ENCODE assay signal across 12 mouse cellular contexts in genomic region chr16:24542864-24543263, GRCm38 (mm10).
DNase-seq lines count a peak whose midpoint lies in the region; ATAC-seq and TF ChIP-seq lines count a peak whose summit lies in the region.
"Had no signal": no experiment of that assay in that cellular context is flagged by ENCODE, and none has a peak within 500 bp of the region (broad histone marks: within the 10 kb centered on the region; RNA-seq: fewer than 3 reads in every experiment).

No protein-coding gene starts in this region.

- H3K9ac ChIP-seq in forebrain, embryonic 13.5 days = no peak overlapping the region
- no peak overlapping the region for H3K9ac ChIP-seq in forebrain, embryonic 12.5 days
- no peak overlapping the region for H3K9ac ChIP-seq in midbrain, postnatal 0 days (replicated peaks; ENCODE audit: low read length, poor library complexity, severe bottlenecking)
- no peak overlapping the region for H3K9ac ChIP-seq in midbrain, embryonic 13.5 days (replicated peaks)
- H3K9ac ChIP-seq: heart, embryonic 12.5 days; kidney, embryonic 15.5 days; liver, embryonic 12.5 days had no signal

- TF ChIP-seq CTCF in midbrain, postnatal 0 days (IDR thresholded peaks at IDR 0.05) = no peak

- peak; percentile 33; the same call in 1 of the 2 replicates for ATAC-seq in forebrain, embryonic 13.5 days
- no peak for ATAC-seq in forebrain, embryonic 12.5 days (ENCODE audit: low FRiP score)
- ATAC-seq in midbrain, postnatal 0 days (ENCODE audit: low FRiP score) = no peak
- ATAC-seq in midbrain, embryonic 13.5 days = no peak
- ATAC-seq: liver, embryonic 12.5 days had no signal

- H3K9me3 ChIP-seq in forebrain, embryonic 13.5 days (replicated peaks) = no peaks in the 10 kb centered on the region
- no peaks in the 10 kb centered on the region for H3K9me3 ChIP-seq in forebrain, embryonic 12.5 days
- no peaks in the 10 kb centered on the region for H3K9me3 ChIP-seq in midbrain, postnatal 0 days (ENCODE audit: low read length)
- no peaks in the 10 kb centered on the region for H3K9me3 ChIP-seq in midbrain, embryonic 13.5 days
- H3K9me3 ChIP-seq: heart, embryonic 12.5 days; kidney, embryonic 15.5 days; liver, embryonic 12.5 days had no signal

- H3K36me3 ChIP-seq in forebrain, embryonic 13.5 days (ENCODE audit: poor library complexity, severe bottlenecking) = no peaks in the 10 kb centered on the region
- no peaks in the 10 kb centered on the region for H3K36me3 ChIP-seq in forebrain, embryonic 12.5 days (replicated peaks)
- H3K36me3 ChIP-seq in midbrain, postnatal 0 days (ENCODE audit: insufficient read depth, low read length) = no peaks in the 10 kb centered on the region
- no peaks in the 10 kb centered on the region for H3K36me3 ChIP-seq in midbrain, embryonic 13.5 days
- H3K36me3 ChIP-seq: heart, embryonic 12.5 days; kidney, embryonic 15.5 days; liver, embryonic 12.5 days had no signal

- no peaks in the 10 kb centered on the region for H3K27me3 ChIP-seq in forebrain, embryonic 13.5 days
- H3K27me3 ChIP-seq in forebrain, embryonic 12.5 days = no peaks in the 10 kb centered on the region
- no peaks in the 10 kb centered on the region for H3K27me3 ChIP-seq in midbrain, postnatal 0 days (ENCODE audit: insufficient read depth, low read length)
- no peaks in the 10 kb centered on the region for H3K27me3 ChIP-seq in midbrain, embryonic 13.5 days
- H3K27me3 ChIP-seq: heart, embryonic 12.5 days; kidney, embryonic 15.5 days; liver, embryonic 12.5 days had no signal

- 83% methylated on average over 7 of the region's 7 CpGs for WGBS in forebrain, embryonic 13.5 days
- WGBS in forebrain, embryonic 12.5 days = 89% methylated on average over 7 of the region's 7 CpGs
- WGBS in midbrain, postnatal 0 days = 72% methylated on average over 7 of the region's 7 CpGs
- WGBS in midbrain, embryonic 13.5 days = 91% methylated on average over 7 of the region's 7 CpGs

- DNase-seq in layer of hippocampus, adult 9-10 months (ENCODE audit: low spot score) = peak; percentile 65
- no peak for DNase-seq in layer of hippocampus, postnatal 10 days (ENCODE audit: low spot score in 2 of 2)
- DNase-seq in midbrain, postnatal 0 days (ENCODE audit: low spot score) = peak; percentile 39
- DNase-seq in telencephalon, adult 2 months (ENCODE audit: low read depth, low spot score) = peak; percentile 87
- DNase-seq in adrenal gland, adult 2 months = no peak
- DNase-seq: cerebellum, adult 9-11 months had no signal

- no peaks in the 10 kb centered on the region for H3K4me1 ChIP-seq in forebrain, embryonic 13.5 days
- no peaks in the 10 kb centered on the region for H3K4me1 ChIP-seq in forebrain, embryonic 12.5 days
- H3K4me1 ChIP-seq in midbrain, postnatal 0 days (ENCODE audit: insufficient read depth, low read length) = no peaks in the 10 kb centered on the region
- no peaks in the 10 kb centered on the region for H3K4me1 ChIP-seq in midbrain, embryonic 13.5 days (replicated peaks)
- H3K4me1 ChIP-seq: heart, embryonic 12.5 days; kidney, embryonic 15.5 days; liver, embryonic 12.5 days had no signal

- H3K4me3 ChIP-seq in forebrain, embryonic 13.5 days = no peak overlapping the region
- no peak overlapping the region for H3K4me3 ChIP-seq in forebrain, embryonic 12.5 days (replicated peaks)
- no peak overlapping the region for H3K4me3 ChIP-seq in midbrain, postnatal 0 days (ENCODE audit: low read depth, low read length)
- no peak overlapping the region for H3K4me3 ChIP-seq in midbrain, embryonic 13.5 days (replicated peaks)
- H3K4me3 ChIP-seq: heart, embryonic 12.5 days; kidney, embryonic 15.5 days; liver, embryonic 12.5 days had no signal

- H3K4me2 ChIP-seq in forebrain, embryonic 13.5 days = no peak overlapping the region
- H3K4me2 ChIP-seq in forebrain, embryonic 12.5 days = no peak overlapping the region
- no peak overlapping the region for H3K4me2 ChIP-seq in midbrain, postnatal 0 days (ENCODE audit: low read depth, low read length, poor library complexity, severe bottlenecking)
- H3K4me2 ChIP-seq in midbrain, embryonic 13.5 days (replicated peaks) = no peak overlapping the region
- H3K4me2 ChIP-seq: heart, embryonic 12.5 days; kidney, embryonic 15.5 days; liver, embryonic 12.5 days had no signal

- no peak overlapping the region for H3K27ac ChIP-seq in forebrain, embryonic 13.5 days
- no peak overlapping the region for H3K27ac ChIP-seq in forebrain, embryonic 12.5 days
- H3K27ac ChIP-seq in midbrain, postnatal 0 days (ENCODE audit: low read depth, low read length) = no peak overlapping the region
- no peak overlapping the region for H3K27ac ChIP-seq in midbrain, embryonic 13.5 days
- H3K27ac ChIP-seq: kidney, embryonic 15.5 days; liver, embryonic 12.5 days had no signal

Comparison
In these comparisons a context has a peak if more than half of its experiments do, and no peak if none do; other contexts are left out.
1. DNase-seq: peak in layer of hippocampus, adult 9-10 months (single experiment), midbrain, postnatal 0 days (single experiment) and telencephalon, adult 2 months (single experiment); none in layer of hippocampus, postnatal 10 days (0 of 2) and adrenal gland, adult 2 months (single experiment).